ENCODE assay signal across 15 mouse cellular contexts in genomic region chr9:110019224-110019623, GRCm38 (mm10).
DNase-seq lines count a peak whose midpoint lies in the region; TF ChIP-seq lines count a peak whose summit lies in the region.
"Had no signal": no experiment of that assay in that cellular context is flagged by ENCODE, and none has a peak within 500 bp of the region (broad histone marks: within the 10 kb centered on the region; RNA-seq: fewer than 3 reads in every experiment).

No protein-coding gene starts in this region.

- H3K4me3 ChIP-seq in left cerebral cortex, adult 2 months = no peak overlapping the region
- H3K4me3 ChIP-seq in forebrain, embryonic 10.5 days = no peak overlapping the region
- H3K4me3 ChIP-seq: forebrain, embryonic 12.5 days; liver, embryonic 12.5 days; myocyte had no signal

- H3K9me3 ChIP-seq in forebrain, embryonic 10.5 days = no peaks in the 10 kb centered on the region
- H3K9me3 ChIP-seq: forebrain, embryonic 12.5 days; liver, embryonic 12.5 days had no signal

- intact Hi-C loops in heart, postnatal 25 days (cut with DNase I) = no loop called here
- intact Hi-C loops in left cerebral cortex, adult 2 months (cut with DNase I) = no loop called here
- intact Hi-C loops in left cerebral cortex, postnatal 10 days (cut with DNase I) = no loop called here

- no peaks in the 10 kb centered on the region for H3K36me3 ChIP-seq in forebrain, embryonic 10.5 days (replicated peaks)
- H3K36me3 ChIP-seq: forebrain, embryonic 12.5 days; liver, embryonic 12.5 days had no signal

- H3K27ac ChIP-seq in left cerebral cortex, adult 2 months = peak overlapping the region; percentile 53
- H3K27ac ChIP-seq in forebrain, embryonic 10.5 days = no peak overlapping the region
- H3K27ac ChIP-seq: forebrain, embryonic 12.5 days; liver, embryonic 12.5 days had no signal

- H3K4me1 ChIP-seq in forebrain, embryonic 10.5 days = no peaks in the 10 kb centered on the region
- H3K4me1 ChIP-seq: forebrain, embryonic 12.5 days; liver, embryonic 12.5 days had no signal

- H3K27me3 ChIP-seq in forebrain, embryonic 10.5 days (ENCODE audit: poor library complexity, severe bottlenecking) = no peaks in the 10 kb centered on the region
- H3K27me3 ChIP-seq: forebrain, embryonic 12.5 days; liver, embryonic 12.5 days had no signal

- 83% methylated on average over 7 of the region's 7 CpGs for WGBS in forebrain, embryonic 10.5 days

- DNase-seq in heart, adult 11 months = peak; percentile 37
- DNase-seq in heart, postnatal 25 days (ENCODE audit: low spot score) = no peak
- peak in 1 of 2 experiments; percentile 23 for DNase-seq in left cerebral cortex, adult 2 months (ENCODE audit: extremely low spot score in 1 of 2, low spot score in 2 of 2)
- DNase-seq in left cerebral cortex, postnatal 10 days (ENCODE audit: extremely low spot score in 1 of 2, low spot score in 2 of 2) = no peak
- DNase-seq in adipocyte (ENCODE audit: low spot score) = peak; percentile 52
- DNase-seq in kidney, postnatal 14 days = peak; percentile 41
- DNase-seq in forebrain, embryonic 10.5 days (ENCODE audit: extremely low spot score, low spot score) = no peak
- DNase-seq in gastrocnemius, adult 18-20 months (ENCODE audit: low spot score) = no peak
- DNase-seq: B cell, adult 2 months; heart, postnatal 14 days; layer of hippocampus, postnatal 36 days; lung, postnatal 4 days had no signal

- TF ChIP-seq CTCF in left cerebral cortex, adult 2 months (IDR thresholded peaks at IDR 0.05) = no peak

Comparison
In these comparisons a context has a peak if more than half of its experiments do, and no peak if none do; other contexts are left out.
1. DNase-seq: peak in heart, adult 11 months (single experiment), adipocyte (single experiment) and kidney, postnatal 14 days (single experiment); none in heart, postnatal 25 days (single experiment), left cerebral cortex, postnatal 10 days (0 of 2), forebrain, embryonic 10.5 days (single experiment) and gastrocnemius, adult 18-20 months (single experiment).